Mouse (Mus musculus): ENCODE data around the gene Gm20388. TPM values are rescaled to one million over a fixed set of nuclear protein-coding genes. Genes with fewer than 3 reads are reported as not detected.
"Not testable (repeated sequence)": the region's sequence is repeated elsewhere in the genome, so short reads cannot be mapped to it uniquely, and the experiment has no call there.

Gene Gm20388
- polyA plus RNA-seq, 1 experiment from 2014 or later: 3.6 TPM

- WGBS: 28% methylated on average over 3 of the region's 3 CpGs
- H3K27ac ChIP-seq (replicated peaks): peak overlapping the region; percentile 64
- H3K27me3 ChIP-seq (replicated peaks; ENCODE audit: low read depth, poor library complexity, severe bottlenecking): no peaks in the 10 kb centered on the region
- DNase-seq (ENCODE audit: low spot score): peak; percentile 85
- peaks cover 32% of the 10 kb centered on the region for H3K4me1 ChIP-seq
- no peak overlapping the region for H3K4me3 ChIP-seq
- peaks cover 6% of the 10 kb centered on the region; the same call in 1 of the 2 replicates for H3K9me3 ChIP-seq
- no peaks in the 10 kb centered on the region for H3K36me3 ChIP-seq (replicated peaks)
Observed at GRCm38 (mm10) chr8:123799885-123800284, 3889.2 kb downstream of the Gm20388 start.

GRCm38 (mm10) chr8:123800867-123801266, 3890.2 kb downstream of the Gm20388 start:
- H3K4me3 ChIP-seq: no peak overlapping the region
- WGBS: 89% methylated on average over 7 of the region's 7 CpGs
- peaks cover 6% of the 10 kb centered on the region; the same call in 1 of the 2 replicates for H3K9me3 ChIP-seq
- no peaks in the 10 kb centered on the region for H3K27me3 ChIP-seq (replicated peaks; ENCODE audit: low read depth, poor library complexity, severe bottlenecking)
- no peak for DNase-seq (ENCODE audit: low spot score)
- no peak overlapping the region for H3K27ac ChIP-seq (replicated peaks)
- peaks cover 42% of the 10 kb centered on the region for H3K4me1 ChIP-seq
- H3K36me3 ChIP-seq (replicated peaks): no peaks in the 10 kb centered on the region

- Histone ChIP-seq H3K27me3 (replicated peaks; ENCODE audit: low read depth, poor library complexity, severe bottlenecking) (no peaks in the 10 kb centered on the region), H3K4me3 (no peak overlapping the region), H3K4me1 (peaks cover 46% of the 10 kb centered on the region), H3K36me3 (replicated peaks) (no peaks in the 10 kb centered on the region), H3K9me3 (peaks cover 6% of the 10 kb centered on the region; the same call in 1 of the 2 replicates), H3K27ac (replicated peaks) (no peak overlapping the region)
- DNase-seq (ENCODE audit: low spot score): no peak
- 91% methylated on average over 2 of the region's 2 CpGs for WGBS
Observed at GRCm38 (mm10) chr8:123801538-123801937, 3890.9 kb downstream of the Gm20388 start.

GRCm38 (mm10) chr8:123803639-123804038, 3893.0 kb downstream of the Gm20388 start:
- WGBS: 77% methylated on average over 1 of the region's 1 CpGs

GRCm38 (mm10) chr8:123804586-123804985, 3893.9 kb downstream of the Gm20388 start:
- H3K4me3 ChIP-seq: no peak overlapping the region
- H3K4me1 ChIP-seq: peaks cover 51% of the 10 kb centered on the region
- 87% methylated on average over 7 of the region's 7 CpGs for WGBS

More at GRCm38 (mm10) chr8:123803639-123804038, 3893.0 kb downstream of the Gm20388 start:
- Histone ChIP-seq H3K4me3 (no peak overlapping the region), H3K9me3 (peaks cover 6% of the 10 kb centered on the region; the same call in 1 of the 2 replicates), H3K27ac (replicated peaks) (no peak overlapping the region), H3K27me3 (replicated peaks; ENCODE audit: low read depth, poor library complexity, severe bottlenecking) (no peaks in the 10 kb centered on the region), H3K4me1 (peaks cover 57% of the 10 kb centered on the region), H3K36me3 (replicated peaks) (no peaks in the 10 kb centered on the region; the same call in 1 of the 2 replicates)
- no peak for DNase-seq (ENCODE audit: low spot score)

GRCm38 (mm10) chr8:123805209-123805717, 3894.6 kb downstream of the Gm20388 start:
- Histone ChIP-seq H3K27ac (replicated peaks) (peak overlapping the region; percentile 94), H3K36me3 (replicated peaks) (peaks cover 12% of the 10 kb centered on the region), H3K4me3 (peak overlapping the region; percentile 95), H3K4me1 (peaks cover 45% of the 10 kb centered on the region), H3K27me3 (replicated peaks; ENCODE audit: low read depth, poor library complexity, severe bottlenecking) (no peaks in the 10 kb centered on the region), H3K9me3 (peaks cover 6% of the 10 kb centered on the region; the same call in 1 of the 2 replicates)
- WGBS: 13% methylated on average over 15 of the region's 15 CpGs
- no peak for DNase-seq (ENCODE audit: low spot score)

More at GRCm38 (mm10) chr8:123804586-123804985, 3893.9 kb downstream of the Gm20388 start:
- Histone ChIP-seq H3K27me3 (replicated peaks; ENCODE audit: low read depth, poor library complexity, severe bottlenecking) (no peaks in the 10 kb centered on the region), H3K9me3 (peaks cover 6% of the 10 kb centered on the region; the same call in 1 of the 2 replicates), H3K36me3 (replicated peaks) (peaks cover 6% of the 10 kb centered on the region; the same call in 1 of the 2 replicates), H3K27ac (replicated peaks) (no peak overlapping the region)
- DNase-seq (ENCODE audit: low spot score): no peak

- H3K27ac ChIP-seq (replicated peaks): peak within 1 kb of the TSS; percentile 94
- no peaks in the 10 kb centered on the region for H3K27me3 ChIP-seq (replicated peaks; ENCODE audit: low read depth, poor library complexity, severe bottlenecking)
- H3K4me1 ChIP-seq: peaks cover 42% of the 10 kb centered on the region
- H3K36me3 ChIP-seq (replicated peaks): peaks cover 13% of the 10 kb centered on the region
- H3K4me3 ChIP-seq: peak within 1 kb of the TSS; percentile 95
- peak; percentile 94 for DNase-seq (ENCODE audit: low spot score)
- H3K9me3 ChIP-seq: peaks cover 2% of the 10 kb centered on the region; the same call in 1 of the 2 replicates
- under 1% methylated on average over 48 of the region's 48 CpGs for WGBS
Observed at GRCm38 (mm10) chr8:123805718-123806373, 3895.2 kb downstream of the Gm20388 start, which contains the start of gene Rab4a. Gene Rab4a, plus strand, starts transcription at chr8:123805985.

GRCm38 (mm10) chr8:123806374-123806935, 3895.8 kb downstream of the Gm20388 start:
- H3K9me3 ChIP-seq: no peaks in the 10 kb centered on the region
- H3K4me1 ChIP-seq: peaks cover 45% of the 10 kb centered on the region
- 2% methylated on average over 12 of the region's 12 CpGs for WGBS
- H3K27me3 ChIP-seq (replicated peaks; ENCODE audit: low read depth, poor library complexity, severe bottlenecking): no peaks in the 10 kb centered on the region
- peak overlapping the region; percentile 95 for H3K4me3 ChIP-seq
- peak overlapping the region; percentile 94 for H3K27ac ChIP-seq (replicated peaks)
- peaks cover 13% of the 10 kb centered on the region for H3K36me3 ChIP-seq (replicated peaks)
- DNase-seq (ENCODE audit: low spot score): no peak

GRCm38 (mm10) chr8:123807024-123807431, 3896.4 kb downstream of the Gm20388 start:
- Histone ChIP-seq H3K27ac (replicated peaks) (peak overlapping the region; percentile 94), H3K27me3 (replicated peaks; ENCODE audit: low read depth, poor library complexity, severe bottlenecking) (no peaks in the 10 kb centered on the region), H3K36me3 (replicated peaks) (peaks cover 13% of the 10 kb centered on the region), H3K9me3 (no peaks in the 10 kb centered on the region), H3K4me3 (peak overlapping the region; percentile 95), H3K4me1 (peaks cover 43% of the 10 kb centered on the region)
- peak; percentile 27 for DNase-seq (ENCODE audit: low spot score)
- WGBS: 14% methylated on average over 14 of the region's 14 CpGs

- WGBS: 67% methylated on average over 6 of the region's 6 CpGs
- no peak for DNase-seq (ENCODE audit: low spot score)
- no peak overlapping the region for H3K27ac ChIP-seq (replicated peaks)
- peaks cover 13% of the 10 kb centered on the region for H3K36me3 ChIP-seq (replicated peaks)
- H3K27me3 ChIP-seq (replicated peaks; ENCODE audit: low read depth, poor library complexity, severe bottlenecking): no peaks in the 10 kb centered on the region
- peaks cover 45% of the 10 kb centered on the region for H3K4me1 ChIP-seq
- peak overlapping the region; percentile 95 for H3K4me3 ChIP-seq
- no peaks in the 10 kb centered on the region for H3K9me3 ChIP-seq
Observed at GRCm38 (mm10) chr8:123807852-123808573, 3897.4 kb downstream of the Gm20388 start.

GRCm38 (mm10) chr8:123808671-123809070, 3898.0 kb downstream of the Gm20388 start:
- WGBS: 72% methylated on average over 7 of the region's 7 CpGs
- peaks cover 52% of the 10 kb centered on the region for H3K4me1 ChIP-seq

GRCm38 (mm10) chr8:123809342-123809741, 3898.7 kb downstream of the Gm20388 start:
- H3K36me3 ChIP-seq (replicated peaks): peaks cover 21% of the 10 kb centered on the region
- peaks cover 49% of the 10 kb centered on the region for H3K4me1 ChIP-seq
- H3K27me3 ChIP-seq (replicated peaks; ENCODE audit: low read depth, poor library complexity, severe bottlenecking); H3K27ac ChIP-seq (replicated peaks); H3K9me3 ChIP-seq; H3K4me3 ChIP-seq; DNase-seq (ENCODE audit: low spot score): not testable (repeated sequence)
- WGBS: 87% methylated on average over 4 of the region's 4 CpGs

More at GRCm38 (mm10) chr8:123808671-123809070, 3898.0 kb downstream of the Gm20388 start:
- peaks cover 15% of the 10 kb centered on the region for H3K36me3 ChIP-seq (replicated peaks)
- H3K4me3 ChIP-seq: no peak overlapping the region
- no peak overlapping the region for H3K27ac ChIP-seq (replicated peaks)
- no peak for DNase-seq (ENCODE audit: low spot score)
- H3K9me3 ChIP-seq: no peaks in the 10 kb centered on the region
- H3K27me3 ChIP-seq (replicated peaks; ENCODE audit: low read depth, poor library complexity, severe bottlenecking): no peaks in the 10 kb centered on the region

Measured in embryonic facial prominence, embryonic 10.5 days (tissue).